Mouse (Mus musculus) kidney, adult 2 months (tissue): Measurements from ENCODE around the gene Gm20696. TPM values are rescaled to one million over a fixed set of nuclear protein-coding genes. Genes with fewer than 3 reads are reported as not detected.

Experiments
- DNase-seq: peaks from one replicate; pipeline ENCODE4 v3.0.0; 2021
- H3K27ac ChIP-seq: fragments of 200-500 bp; 2 replicates; pipeline ENCODE4 v1.5.1; 2012; ENCODE audit warnings: low read depth, low read length, control low read depth, inconsistent platforms; ENCODE audit not compliant: insufficient read depth
- H3K27me3 ChIP-seq: fragments of 200-500 bp; replicated peaks from 2 replicates; pipeline ENCODE4 v1.6.1; 2012; ENCODE audit warnings: mild to moderate bottlenecking, moderate library complexity, low read length, inconsistent platforms; ENCODE audit not compliant: control insufficient read depth, insufficient read depth
- H3K36me3 ChIP-seq: fragments of 200-500 bp; 2 replicates; pipeline ENCODE4 v1.6.1; 2012; ENCODE audit warnings: mild to moderate bottlenecking, moderate library complexity, low read length, inconsistent platforms; ENCODE audit not compliant: control insufficient read depth, insufficient read depth
- H3K4me1 ChIP-seq: fragments of 200-500 bp; 2 replicates; pipeline ENCODE4 v1.6.1; 2011; ENCODE audit warnings: low read length; ENCODE audit not compliant: control insufficient read depth, insufficient read depth
- H3K4me3 ChIP-seq: fragments of 200-500 bp; 2 replicates; pipeline ENCODE4 v1.5.1; 2011; ENCODE audit warnings: mild to moderate bottlenecking, low read depth, low read length, control low read depth; ENCODE audit not compliant: insufficient read depth
- CTCF ChIP-seq: fragments of 200-500 bp; conservative IDR thresholded peaks from 2 replicates; pipeline ENCODE4 v1.5.1; 2011; ENCODE audit warnings: low read depth, mild to moderate bottlenecking, control low read depth, low read length, moderate library complexity, mixed read lengths; ENCODE audit not compliant: insufficient read depth, insufficient read length
- POLR2A ChIP-seq: fragments of 200-500 bp; IDR thresholded peaks from one replicate; pipeline ENCODE4 v1.6.1; 2011; ENCODE audit warnings: low read depth, low read length, control low read depth
- WGBS: fragments of 180-500 bp; shearing (Covaris S2); methylation state at CpG from one replicate; pipeline ENCODE4 v1.1.7; 2018; 5-methylcytosine and 5-hydroxymethylcytosine counted together
- polyA plus RNA-seq: library from polyadenylated mRNA; depleted of rRNA; stranded (reverse); fragments of >200 nt; gene quantifications from 2 replicates; pipeline ENCODE4 v1.2.3, GENCODE M21; 2012

Gm20696 gene
- polyA plus RNA-seq, 1 experiment, result 0.31 TPM

GRCm38 (mm10) chr6:99674482-99674881 lies 7.9 kb upstream of the Gm20696 start:
- Histone ChIP-seq H3K27ac (no peak overlapping the region), H3K4me3 (no peak overlapping the region), H3K36me3 (no peaks in the 10 kb centered on the region), H3K27me3 (no peaks in the 10 kb centered on the region), H3K4me1 (no peaks in the 10 kb centered on the region)
- no peak for DNase-seq
- TF ChIP-seq CTCF, result no peak
- TF ChIP-seq POLR2A, result no peak
- 85% methylated on average over 4 of the region's 4 CpGs for WGBS

- Histone ChIP-seq H3K4me3 (no peak overlapping the region), H3K27ac (no peak overlapping the region), H3K4me1 (no peaks in the 10 kb centered on the region), H3K36me3 (no peaks in the 10 kb centered on the region), H3K27me3 (no peaks in the 10 kb centered on the region)
- 69% methylated on average over 3 of the region's 3 CpGs for WGBS
- no peak for DNase-seq
- TF ChIP-seq POLR2A, result no peak
- TF ChIP-seq CTCF, result peak; percentile 26; the same call in 1 of the 2 replicates
Observed at GRCm38 (mm10) chr6:99671768-99672167, 5.2 kb upstream of the Gm20696 start.

DNA sequence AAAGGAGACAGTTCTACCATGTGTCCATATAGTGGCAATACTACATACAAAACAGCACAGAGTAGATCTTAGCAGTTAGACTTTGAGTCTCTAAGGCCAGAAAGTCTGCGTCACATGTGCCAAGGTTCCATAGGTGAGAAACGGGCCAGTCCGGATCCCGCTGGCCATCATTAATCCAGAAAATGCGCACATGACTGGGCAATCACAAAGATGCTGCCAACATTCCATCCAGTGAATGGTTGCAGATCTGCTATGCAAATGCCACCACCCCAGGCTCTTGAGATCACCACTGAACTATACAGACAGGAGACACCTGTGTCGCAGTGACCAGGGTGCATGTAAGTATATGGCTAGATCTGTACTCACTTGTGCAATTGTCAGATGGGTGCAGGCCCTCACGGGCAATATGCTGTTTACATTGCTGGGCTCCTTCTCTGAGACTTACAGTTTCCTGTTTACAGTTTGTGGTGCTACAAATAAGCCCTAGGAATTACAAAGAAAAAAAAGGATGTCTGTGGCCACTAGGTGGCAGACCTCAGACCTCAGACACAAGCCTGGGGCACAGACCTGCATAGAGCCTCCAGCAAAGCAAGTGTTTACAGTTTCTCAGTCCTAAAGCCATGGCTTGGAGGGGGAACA lies 4.0 kb upstream of the Gm20696 start:
- peak; percentile 69 for DNase-seq
- WGBS, result 67% methylated on average over 7 of the region's 7 CpGs
- no peaks in the 10 kb centered on the region for H3K36me3 ChIP-seq
- TF ChIP-seq CTCF, result peak; percentile 70
- TF ChIP-seq POLR2A, result no peak
- H3K27ac ChIP-seq, result no peak overlapping the region
- H3K4me1 ChIP-seq, result no peaks in the 10 kb centered on the region
- no peaks in the 10 kb centered on the region for H3K27me3 ChIP-seq
- H3K4me3 ChIP-seq, result no peak overlapping the region

- H3K27ac ChIP-seq, result no peak overlapping the region
- no peaks in the 10 kb centered on the region for H3K4me1 ChIP-seq
- no peaks in the 10 kb centered on the region for H3K36me3 ChIP-seq
- TF ChIP-seq CTCF (no peak), POLR2A (no peak)
- peak; percentile 67 for DNase-seq
- H3K27me3 ChIP-seq, result no peaks in the 10 kb centered on the region
- H3K4me3 ChIP-seq, result no peak overlapping the region
- 53% methylated on average over 5 of the region's 5 CpGs for WGBS
Observed at GRCm38 (mm10) chr6:99669481-99670325, 3.1 kb upstream of the Gm20696 start.

DNA sequence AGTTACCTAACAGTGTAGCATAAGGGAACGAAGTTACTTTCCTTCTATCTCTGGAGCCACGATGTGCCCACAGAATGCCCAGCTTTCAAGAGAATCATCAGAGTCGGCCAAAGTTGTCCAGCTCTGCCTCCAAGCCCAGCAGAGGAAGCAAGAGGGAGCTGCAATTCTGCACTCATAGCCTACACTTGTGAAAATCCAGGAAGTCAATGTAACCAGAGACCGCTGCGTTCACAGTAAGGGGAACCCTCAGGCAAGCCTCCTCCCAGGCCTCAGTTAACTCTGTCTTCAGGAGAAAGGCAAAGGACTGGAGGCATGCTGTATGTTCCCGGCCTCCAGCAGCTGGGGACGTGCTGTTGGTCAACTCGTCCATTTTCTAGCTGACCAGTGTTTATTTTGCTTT lies 693 bp upstream of the Gm20696 start:
- no peaks in the 10 kb centered on the region for H3K4me1 ChIP-seq
- no peaks in the 10 kb centered on the region for H3K36me3 ChIP-seq
- TF ChIP-seq CTCF (no peak), POLR2A (no peak)
- H3K4me3 ChIP-seq, result no peak overlapping the region
- no peaks in the 10 kb centered on the region for H3K27me3 ChIP-seq
- DNase-seq, result no peak
- H3K27ac ChIP-seq, result no peak overlapping the region
- 52% methylated on average over 8 of the region's 8 CpGs for WGBS

DNA sequence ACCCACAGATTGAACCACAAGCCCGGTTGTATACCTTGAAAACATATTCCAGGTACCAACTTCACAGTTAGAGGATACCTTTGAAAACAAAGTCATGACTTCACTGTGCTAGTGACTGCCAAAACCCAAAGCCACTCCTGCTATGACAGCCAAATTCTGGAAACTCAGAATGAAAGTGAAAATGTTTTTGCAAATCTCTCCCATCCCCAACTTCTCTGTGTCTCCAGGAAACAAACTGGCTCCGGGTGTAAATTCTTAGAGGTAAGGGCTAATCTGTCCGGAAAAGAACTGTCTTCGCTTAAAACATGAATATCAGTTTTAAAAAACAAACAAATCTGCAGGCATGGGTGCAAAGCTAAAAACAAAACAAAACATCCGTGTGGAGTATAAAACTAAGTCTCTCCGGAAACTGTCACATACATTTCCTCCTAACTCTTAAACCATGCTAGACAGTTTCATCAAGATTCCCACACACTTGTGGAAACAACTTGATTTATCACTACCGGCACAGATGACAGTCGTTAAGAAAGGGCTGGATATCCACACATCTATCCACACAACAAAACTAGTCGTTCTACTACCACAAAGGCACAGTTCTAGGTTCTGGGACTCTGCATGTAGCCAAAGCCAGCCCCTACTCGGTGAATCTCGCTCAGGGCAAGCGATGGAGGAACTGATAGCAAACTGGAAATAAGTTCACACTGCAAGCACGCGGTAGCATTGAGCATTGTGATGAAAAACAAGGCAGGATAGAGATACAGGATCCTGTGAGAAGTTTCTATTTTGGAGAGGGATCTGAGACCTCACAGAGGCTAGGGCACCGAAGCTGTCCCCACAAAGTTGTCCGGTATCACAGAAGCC lies 910 bp downstream of the Gm20696 start:
- H3K4me1 ChIP-seq, result no peaks in the 10 kb centered on the region
- peak overlapping the region; percentile 85 for H3K4me3 ChIP-seq
- no peaks in the 10 kb centered on the region for H3K27me3 ChIP-seq
- WGBS, result 20% methylated on average over 16 of the region's 16 CpGs
- H3K27ac ChIP-seq, result peak overlapping the region; percentile 72
- DNase-seq, result peak; percentile 61
- TF ChIP-seq POLR2A (no peak), CTCF (no peak)
- no peaks in the 10 kb centered on the region for H3K36me3 ChIP-seq
